Mouse (Mus musculus): ENCODE results near the gene Smarca4.
"Not testable (repeated sequence)": the region's sequence is repeated elsewhere in the genome, so short reads cannot be mapped to it uniquely, and the experiment has no call there.

Gene Smarca4

GRCm38 (mm10) chr9:21615617-21616231, at the start of gene Smarca4:
Gene Smarca4 (plus strand): TSS chr9:21616169.
- peak; percentile 100 for DNase-seq (ENCODE audit: low spot score in 2 of 2)

- DNase-seq (ENCODE audit: low spot score in 2 of 2): no peak
Measured at GRCm38 (mm10) chr9:21566538-21566937, 49.4 kb upstream of the Smarca4 start.

- no peak for DNase-seq (ENCODE audit: low spot score in 2 of 2)
Measured at GRCm38 (mm10) chr9:21567051-21567450, 48.9 kb upstream of the Smarca4 start.

- DNase-seq (ENCODE audit: low spot score in 2 of 2): no peak
Measured at GRCm38 (mm10) chr9:21568657-21569255, 47.2 kb upstream of the Smarca4 start.

GRCm38 (mm10) chr9:21574012-21574801, 41.8 kb upstream of the Smarca4 start:
- no peak for DNase-seq (ENCODE audit: low spot score in 2 of 2)

GRCm38 (mm10) chr9:21575253-21575652, 40.7 kb upstream of the Smarca4 start:
- DNase-seq (ENCODE audit: low spot score in 2 of 2): no peak

- no peak for DNase-seq (ENCODE audit: low spot score in 2 of 2)
Measured at GRCm38 (mm10) chr9:21576286-21576685, 39.7 kb upstream of the Smarca4 start.

- no peak for DNase-seq (ENCODE audit: low spot score in 2 of 2)
Measured at GRCm38 (mm10) chr9:21578226-21578625, 37.7 kb upstream of the Smarca4 start.

- no peak for DNase-seq (ENCODE audit: low spot score in 2 of 2)
Measured at GRCm38 (mm10) chr9:21585401-21585800, 30.6 kb upstream of the Smarca4 start.

GRCm38 (mm10) chr9:21587678-21588349, 28.2 kb upstream of the Smarca4 start:
- DNase-seq (ENCODE audit: low spot score in 2 of 2): peak in 1 of 2 experiments; percentile 50

- no peak for DNase-seq (ENCODE audit: low spot score in 2 of 2)
Measured at GRCm38 (mm10) chr9:21588350-21588749, 27.6 kb upstream of the Smarca4 start.

- DNase-seq (ENCODE audit: low spot score in 2 of 2): no peak
Measured at GRCm38 (mm10) chr9:21589538-21589937, 26.4 kb upstream of the Smarca4 start.

- DNase-seq (ENCODE audit: low spot score in 2 of 2): no peak
Measured at GRCm38 (mm10) chr9:21591127-21591830, 24.7 kb upstream of the Smarca4 start.

GRCm38 (mm10) chr9:21591831-21592702, 23.9 kb upstream of the Smarca4 start:
- DNase-seq (ENCODE audit: low spot score in 2 of 2): no peak

- peak; percentile 88 to 90 for DNase-seq (ENCODE audit: low spot score in 2 of 2)
Measured at GRCm38 (mm10) chr9:21592703-21593121, 23.3 kb upstream of the Smarca4 start, which contains the start of the genes Timm29 and Yipf2. Gene Timm29 (plus strand): TSS chr9:21592722. Gene Yipf2 (minus strand): TSS chr9:21592828.

GRCm38 (mm10) chr9:21593122-21593721, 22.7 kb upstream of the Smarca4 start:
- peak; percentile 63 to 64 for DNase-seq (ENCODE audit: low spot score in 2 of 2)

GRCm38 (mm10) chr9:21594350-21594749, 21.6 kb upstream of the Smarca4 start:
- not testable (repeated sequence) for DNase-seq (ENCODE audit: low spot score in 2 of 2)

- DNase-seq (ENCODE audit: low spot score in 2 of 2): no peak
Measured at GRCm38 (mm10) chr9:21594838-21595237, 21.1 kb upstream of the Smarca4 start.

GRCm38 (mm10) chr9:21598198-21598597, 17.8 kb upstream of the Smarca4 start:
- no peak for DNase-seq (ENCODE audit: low spot score in 2 of 2)

GRCm38 (mm10) chr9:21600186-21600585, 15.8 kb upstream of the Smarca4 start:
- no peak for DNase-seq (ENCODE audit: low spot score in 2 of 2)
